ENCODE assay signal across 18 mouse cellular contexts in the genomic region with DNA sequence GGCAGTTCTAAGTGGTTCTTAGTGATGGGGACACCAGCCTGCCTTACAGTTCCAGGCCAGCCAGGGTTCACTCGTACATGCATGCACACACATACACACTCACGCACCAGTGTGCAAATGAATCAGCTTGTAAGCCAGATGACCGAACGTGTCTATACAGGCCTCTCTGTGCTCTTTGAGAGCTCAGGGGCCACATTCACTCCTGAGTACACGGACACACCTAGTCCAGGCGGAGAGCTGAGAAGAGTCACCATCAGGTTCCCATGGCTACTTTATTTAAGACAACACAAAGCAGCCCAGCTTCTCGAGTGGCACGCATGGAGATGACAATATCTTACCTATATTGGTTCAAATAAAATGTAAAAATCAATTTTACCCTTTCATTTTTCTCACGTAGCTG. TPM values are rescaled to one million over a fixed set of nuclear protein-coding genes. Genes with fewer than 3 reads are reported as not detected.
"Had no signal": no experiment of that assay in that cellular context is flagged by ENCODE, and none has a peak within 500 bp of the region (broad histone marks: within the 10 kb centered on the region; RNA-seq: fewer than 3 reads in every experiment).

No protein-coding gene starts in this region.

- H3K27me3 ChIP-seq: kidney, embryonic 15.5 days; liver, embryonic 13.5 days; neural tube, embryonic 12.5 days; neural tube, embryonic 15.5 days had no signal

- H3K4me2 ChIP-seq: kidney, embryonic 15.5 days; liver, embryonic 13.5 days; midbrain, embryonic 11.5 days; neural tube, embryonic 12.5 days; neural tube, embryonic 15.5 days had no signal

- H3K9ac ChIP-seq: kidney, embryonic 15.5 days; liver, embryonic 13.5 days; neural tube, embryonic 12.5 days; neural tube, embryonic 15.5 days had no signal

- ATAC-seq: intestine, postnatal 0 days had no signal

- H3K4me3 ChIP-seq: kidney, embryonic 15.5 days; left cerebral cortex, adult 2 months; liver, embryonic 13.5 days; neural tube, embryonic 12.5 days; neural tube, embryonic 15.5 days had no signal

- H3K9me3 ChIP-seq: kidney, embryonic 15.5 days; liver, embryonic 13.5 days; neural tube, embryonic 12.5 days; neural tube, embryonic 15.5 days had no signal

- DNase-seq: kidney, adult 2 months; kidney, postnatal 10 days; kidney, postnatal 36 days; layer of hippocampus, postnatal 36 days; liver, embryonic 13.5 days; midbrain, embryonic 14.5 days; right cerebral cortex, adult 18-20 months; right cerebral cortex, postnatal 14 days; right cerebral cortex, postnatal 4 days; thymus, postnatal 36 days had no signal

- H3K27ac ChIP-seq: kidney, embryonic 15.5 days; left cerebral cortex, adult 2 months; liver, embryonic 13.5 days; neural tube, embryonic 12.5 days; neural tube, embryonic 15.5 days had no signal

RNA-seq across cellular contexts. Expression of a gene that starts 55.9 kb away (rescaled TPM):
- polyA plus RNA-seq: liver, adult 2 months; liver, embryonic 13.5 days; liver, embryonic 16.5 days had no signal
